Comparison of ENCODE assay signal across 35 mouse cellular contexts in genomic region chr6:120450208-120450607, GRCm38 (mm10). TPM values are rescaled to one million over a fixed set of nuclear protein-coding genes. Genes with fewer than 3 reads are reported as not detected.
"Had no signal": no experiment of that assay in that cellular context is flagged by ENCODE, and none has a peak within 500 bp of the region (broad histone marks: within the 10 kb centered on the region; RNA-seq: fewer than 3 reads in every experiment).

No protein-coding gene starts in this region.

- H3K9me3 ChIP-seq: limb, embryonic 10.5 days; limb, embryonic 12.5 days; limb, embryonic 13.5 days; limb, embryonic 15.5 days; liver, embryonic 12.5 days; liver, embryonic 13.5 days; liver, embryonic 15.5 days; lung, embryonic 15.5 days; midbrain, embryonic 10.5 days; midbrain, embryonic 12.5 days; midbrain, embryonic 13.5 days; midbrain, embryonic 15.5 days had no signal

- ATAC-seq: liver, embryonic 12.5 days; liver, postnatal 0 days; lung, postnatal 0 days; midbrain, embryonic 13.5 days; midbrain, embryonic 15.5 days; midbrain, embryonic 16.5 days had no signal

- H3K4me1 ChIP-seq: lung, embryonic 15.5 days; midbrain, embryonic 10.5 days; midbrain, embryonic 12.5 days; midbrain, embryonic 13.5 days; midbrain, embryonic 15.5 days had no signal

- DNase-seq: left cerebral cortex, postnatal 4 days; liver; liver, embryonic 13.5 days; liver, postnatal 0 days; lung, adult 18-20 months; lung, adult 2 months; lung, embryonic 14.5 days; lung, postnatal 10 days; lung, postnatal 14 days; lung, postnatal 36 days; lung, postnatal 4 days; midbrain, embryonic 14.5 days had no signal

- H3K4me3 ChIP-seq: limb, embryonic 10.5 days; limb, embryonic 12.5 days; limb, embryonic 13.5 days; limb, embryonic 15.5 days; liver, embryonic 12.5 days; liver, embryonic 13.5 days; liver, embryonic 15.5 days; lung, embryonic 15.5 days; megakaryocyte, embryonic 14.5 days; midbrain, embryonic 10.5 days; midbrain, embryonic 12.5 days; midbrain, embryonic 13.5 days; midbrain, embryonic 15.5 days; myocyte had no signal

- H3K36me3 ChIP-seq: limb, embryonic 10.5 days; limb, embryonic 13.5 days; limb, embryonic 15.5 days; liver, embryonic 12.5 days; liver, embryonic 13.5 days; liver, embryonic 15.5 days; lung, embryonic 15.5 days; midbrain, embryonic 12.5 days; midbrain, embryonic 13.5 days; midbrain, embryonic 15.5 days had no signal

- H3K4me2 ChIP-seq: limb, embryonic 12.5 days; limb, embryonic 13.5 days; limb, embryonic 15.5 days; liver, embryonic 11.5 days; liver, embryonic 12.5 days; liver, embryonic 13.5 days; liver, embryonic 15.5 days; lung, embryonic 14.5 days; lung, embryonic 15.5 days; midbrain, embryonic 11.5 days; midbrain, embryonic 12.5 days; midbrain, embryonic 13.5 days; midbrain, embryonic 15.5 days had no signal

- H3K9ac ChIP-seq: limb, embryonic 12.5 days; limb, embryonic 13.5 days; limb, embryonic 15.5 days; liver, embryonic 12.5 days; liver, embryonic 13.5 days; liver, embryonic 14.5 days; liver, embryonic 15.5 days; liver, postnatal 0 days; lung, embryonic 14.5 days; lung, embryonic 15.5 days; midbrain, embryonic 12.5 days; midbrain, embryonic 13.5 days; midbrain, embryonic 15.5 days had no signal

- H3K27ac ChIP-seq: limb, embryonic 10.5 days; limb, embryonic 12.5 days; limb, embryonic 13.5 days; limb, embryonic 15.5 days; liver, embryonic 12.5 days; liver, embryonic 13.5 days; liver, embryonic 14.5 days; liver, embryonic 15.5 days; lung, embryonic 15.5 days; macrophage; midbrain, embryonic 10.5 days; midbrain, embryonic 12.5 days; midbrain, embryonic 13.5 days; midbrain, embryonic 15.5 days had no signal

- H3K27me3 ChIP-seq: limb, embryonic 12.5 days; limb, embryonic 13.5 days; limb, embryonic 15.5 days; liver, embryonic 12.5 days; liver, embryonic 13.5 days; liver, embryonic 15.5 days; lung, embryonic 15.5 days; megakaryocyte, embryonic 14.5 days; midbrain, embryonic 12.5 days; midbrain, embryonic 13.5 days; midbrain, embryonic 15.5 days had no signal

RNA-seq across cellular contexts. Expression of gene Tmem121b, which starts 43.4 kb away (rescaled TPM):
- total RNA-seq: liver, adult 2 months; megakaryocyte, adult 5-6 weeks; megakaryocyte-erythroid progenitor cell, adult 5-6 weeks had no signal
- polyA plus RNA-seq: limb, embryonic 15.5 days; liver, adult 2 months; liver, embryonic 13.5 days; liver, embryonic 15.5 days; liver, embryonic 16.5 days; liver, postnatal 0 days; macrophage had no signal
